Mouse (Mus musculus) kidney, adult 2 months (tissue): ENCODE results near the gene Rsph6a. TPM values are rescaled to one million over a fixed set of nuclear protein-coding genes. Genes with fewer than 3 reads are reported as not detected.
A peak's percentile ranks its signal among the peaks of the same experiment; 100 is the strongest.

Experiments
- DNase-seq: peaks from one replicate; pipeline ENCODE4 v3.0.0; 2021
- H3K27ac ChIP-seq: fragments of 200-500 bp; 2 replicates; pipeline ENCODE4 v1.5.1; 2012; ENCODE audit warnings: low read depth, low read length, control low read depth, inconsistent platforms; ENCODE audit not compliant: insufficient read depth
- H3K27me3 ChIP-seq: fragments of 200-500 bp; replicated peaks from 2 replicates; pipeline ENCODE4 v1.6.1; 2012; ENCODE audit warnings: mild to moderate bottlenecking, moderate library complexity, low read length, inconsistent platforms; ENCODE audit not compliant: control insufficient read depth, insufficient read depth
- H3K36me3 ChIP-seq: fragments of 200-500 bp; 2 replicates; pipeline ENCODE4 v1.6.1; 2012; ENCODE audit warnings: mild to moderate bottlenecking, moderate library complexity, low read length, inconsistent platforms; ENCODE audit not compliant: control insufficient read depth, insufficient read depth
- H3K4me1 ChIP-seq: fragments of 200-500 bp; 2 replicates; pipeline ENCODE4 v1.6.1; 2011; ENCODE audit warnings: low read length; ENCODE audit not compliant: control insufficient read depth, insufficient read depth
- H3K4me3 ChIP-seq: fragments of 200-500 bp; 2 replicates; pipeline ENCODE4 v1.5.1; 2011; ENCODE audit warnings: mild to moderate bottlenecking, low read depth, low read length, control low read depth; ENCODE audit not compliant: insufficient read depth
- CTCF ChIP-seq: fragments of 200-500 bp; conservative IDR thresholded peaks from 2 replicates; pipeline ENCODE4 v1.5.1; 2011; ENCODE audit warnings: low read depth, mild to moderate bottlenecking, control low read depth, low read length, moderate library complexity, mixed read lengths; ENCODE audit not compliant: insufficient read depth, insufficient read length
- POLR2A ChIP-seq: fragments of 200-500 bp; IDR thresholded peaks from one replicate; pipeline ENCODE4 v1.6.1; 2011; ENCODE audit warnings: low read depth, low read length, control low read depth
- WGBS: fragments of 180-500 bp; shearing (Covaris S2); methylation state at CpG from one replicate; pipeline ENCODE4 v1.1.7; 2018; 5-methylcytosine and 5-hydroxymethylcytosine counted together
- polyA plus RNA-seq: library from polyadenylated mRNA; depleted of rRNA; stranded (reverse); fragments of >200 nt; gene quantifications from 2 replicates; pipeline ENCODE4 v1.2.3, GENCODE M21; 2012; rRNA removed

Gene Rsph6a
- polyA plus RNA-seq, 1 experiment, result 0.05 TPM

- peaks cover 26% of the 10 kb centered on the region for H3K4me1 ChIP-seq
- H3K4me3 ChIP-seq, result peak within 1 kb of the TSS; percentile 91
- no peaks in the 10 kb centered on the region for H3K27me3 ChIP-seq
- WGBS, result 2% methylated on average over 34 of the region's 34 CpGs
- 0 out of 2 replicates have a peak within 1 kb of the TSS, but pooled peaks have one; percentile 22 for H3K27ac ChIP-seq
- DNase-seq, result peak; percentile 98
- H3K36me3 ChIP-seq, result no peaks in the 10 kb centered on the region
- TF ChIP-seq CTCF (no peak), POLR2A (peak; percentile 76)
Measured at GRCm38 (mm10) chr7:19119631-19120429, 65.3 kb downstream of the Rsph6a start, which contains the start of gene Fbxo46. Gene Fbxo46 (plus strand): TSS chr7:19119859.

DNA sequence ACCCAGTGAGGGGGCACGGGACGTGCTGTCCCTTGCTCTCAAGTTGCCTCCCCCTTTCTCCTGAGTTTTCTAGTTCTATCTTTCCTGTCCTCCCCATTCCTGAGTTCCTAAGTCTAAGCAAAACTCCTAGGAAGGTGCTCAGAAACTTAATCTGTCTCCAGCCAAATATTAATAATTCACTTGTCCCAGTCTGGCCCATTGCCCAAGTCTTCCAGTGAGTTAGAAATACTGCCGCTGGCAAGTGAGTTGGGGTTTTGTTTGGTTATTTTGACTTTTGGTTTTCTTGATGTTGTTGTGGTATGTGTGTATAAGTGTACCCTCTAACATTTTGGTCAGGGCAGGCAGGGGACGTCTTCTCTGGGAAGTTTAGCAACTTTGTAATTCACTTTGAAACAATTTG, 67.2 kb downstream of the Rsph6a start:
- peak; percentile 89 for DNase-seq
- Histone ChIP-seq H3K4me3 (0 out of 2 replicates have a peak overlapping the region, but pooled peaks have one; percentile 0), H3K27me3 (no peaks in the 10 kb centered on the region), H3K27ac (peak overlapping the region; percentile 78), H3K4me1 (peaks cover 26% of the 10 kb centered on the region), H3K36me3 (no peaks in the 10 kb centered on the region)
- TF ChIP-seq POLR2A (no peak), CTCF (no peak)
- WGBS, result 42% methylated on average over 4 of the region's 4 CpGs

Other genes with a start within 250 kb of the Rsph6a start
- 0.03 and 0.04 TPM in 2 replicates for gene Psg17, start 233.1 kb upstream of the Rsph6a start, polyA plus RNA-seq
- gene Mill2, start 214.7 kb upstream of the Rsph6a start, polyA plus RNA-seq, result 4.8 and 5.6 TPM in 2 replicates
- 2.3 and 5.9 TPM in 2 replicates for gene Pglyrp1, start 183.4 kb upstream of the Rsph6a start, polyA plus RNA-seq
- 19.8 and 21.3 TPM in 2 replicates for gene Ccdc61, start 144.3 kb upstream of the Rsph6a start, polyA plus RNA-seq
- 0.80 and 1.1 TPM in 2 replicates for gene Nova2, start 128.8 kb upstream of the Rsph6a start, polyA plus RNA-seq
- gene Nanos2, start 67.3 kb upstream of the Rsph6a start, polyA plus RNA-seq, result not detected in 2 replicates
- 7.6 and 8.7 TPM in 2 replicates for gene Mypop, start 63.4 kb upstream of the Rsph6a start, polyA plus RNA-seq
- gene Irf2bp1, start 50.6 kb upstream of the Rsph6a start, polyA plus RNA-seq, result 18.1 and 21.1 TPM in 2 replicates
- 0.13 and 0.16 TPM in 2 replicates for gene Foxa3, start 31.2 kb upstream of the Rsph6a start, polyA plus RNA-seq
- 59.8 and 68.9 TPM in 2 replicates for gene Sympk, start 30.3 kb upstream of the Rsph6a start, polyA plus RNA-seq
- gene Dmwd, start 21.5 kb downstream of the Rsph6a start, polyA plus RNA-seq, result 59.8 and 76.3 TPM in 2 replicates
- 52.7 and 53.0 TPM in 2 replicates for gene Dmpk, start 29.2 kb downstream of the Rsph6a start, polyA plus RNA-seq
- gene Six5, start 39.9 kb downstream of the Rsph6a start, polyA plus RNA-seq, result 14.1 and 22.2 TPM in 2 replicates
- gene Gm4969, start 63.7 kb downstream of the Rsph6a start, polyA plus RNA-seq, result 0.03 and 0.04 TPM in 2 replicates
- gene Fbxo46, start 65.2 kb downstream of the Rsph6a start, polyA plus RNA-seq, result 9.2 and 9.5 TPM in 2 replicates
- gene Qpctl, start 94.6 kb downstream of the Rsph6a start, polyA plus RNA-seq, result 11.9 and 12.1 TPM in 2 replicates
- gene Snrpd2, start 95.0 kb downstream of the Rsph6a start, polyA plus RNA-seq, result 34.8 and 42.2 TPM in 2 replicates
- 0.13 and 0.20 TPM in 2 replicates for gene Gipr, start 111.4 kb downstream of the Rsph6a start, polyA plus RNA-seq
- gene Eml2, start 121.7 kb downstream of the Rsph6a start, polyA plus RNA-seq, result 38.8 and 39.0 TPM in 2 replicates
- gene Gpr4, start 157.8 kb downstream of the Rsph6a start, polyA plus RNA-seq, result 10.1 and 10.8 TPM in 2 replicates
- 41.7 and 48.5 TPM in 2 replicates for gene Opa3, start 173.6 kb downstream of the Rsph6a start, polyA plus RNA-seq
- gene Vasp, start 217.1 kb downstream of the Rsph6a start, polyA plus RNA-seq, result 69.5 and 71.5 TPM in 2 replicates
- gene Ppm1n, start 225.4 kb downstream of the Rsph6a start, polyA plus RNA-seq, result not detected in 2 replicates
- 7.6 and 19.1 TPM in 2 replicates for gene Rtn2, start 227.9 kb downstream of the Rsph6a start, polyA plus RNA-seq